Mouse (Mus musculus) left cerebral cortex, postnatal 4 days (tissue): ENCODE results near the gene Lcp1. TPM values are rescaled to one million over a fixed set of nuclear protein-coding genes. Genes with fewer than 3 reads are reported as not detected.
A peak's percentile ranks its signal among the peaks of the same experiment; 100 is the strongest.

ENCODE experiments used
- DNase-seq: peaks from one replicate; pipeline ENCODE4 v3.0.0-alpha.2; 2022
- intact Hi-C: fragments of 180-260 bp; cut with DNase I; formaldehyde crosslinking; loops from one replicate; pipeline ENCODE4 v1.15.1; 2025
- microRNA-seq: library from miRNA; unstranded; fragments of <30 nt; microRNA quantifications from one replicate; pipeline ENCODE4 v1.2.0, GENCODE M21; 2022
- total RNA-seq, 2 experiments: library from RNA; stranded (reverse); gene quantifications; 2 replicates each; pipeline ENCODE4 v1.2.3; 2021

The Lcp1 gene
- total RNA-seq, 2 experiments from 2014 or later, result 10.4 to 11.9 TPM

- DNase-seq, result no peak
- intact Hi-C loops, result no loop called here
Measured at GRCm38 (mm10) chr14:75250432-75250831, 119.5 kb downstream of the Lcp1 start.

GRCm38 (mm10) chr14:75256521-75256920 lies 125.6 kb downstream of the Lcp1 start:
- peak; percentile 6 for DNase-seq
- intact Hi-C loops, result no loop called here

- intact Hi-C loops, result no loop called here
- no peak for DNase-seq
Measured at GRCm38 (mm10) chr14:75269531-75269930, 138.6 kb downstream of the Lcp1 start.

- intact Hi-C loops, result loop anchor here (10.0 kb wide), 1 partner anchor 85 kb away; no protein-coding TSS in a partner anchor
- no peak for DNase-seq
Measured at GRCm38 (mm10) chr14:75279716-75280115, 148.8 kb downstream of the Lcp1 start.

- intact Hi-C loops, result loop anchor here (10.0 kb wide), 1 partner anchor 86 kb away; no protein-coding TSS in a partner anchor
- no peak for DNase-seq
Measured at GRCm38 (mm10) chr14:75280406-75280805, 149.5 kb downstream of the Lcp1 start.

Small RNA genes within 50 kb of the gene (microRNA-seq; reads per million reads assigned to microRNA genes)
- not detected for gene Gm44482

Other genes with a start within 250 kb of the Lcp1 start
- 10 to 100 TPM; 40.9 to 43.4 TPM for gene Lrch1, start 183.2 kb upstream of the Lcp1 start, total RNA-seq
- gene Rubcnl, start 115.1 kb upstream of the Lcp1 start, total RNA-seq, result under 1 TPM; 0.30 to 0.36 TPM
- gene Lrrc63, start 220 bp upstream of the Lcp1 start, total RNA-seq, result not detected
- gene Cpb2, start 111.2 kb downstream of the Lcp1 start, total RNA-seq, result not detected
- 10 to 100 TPM; 57.0 to 66.0 TPM for gene Zc3h13, start 153.3 kb downstream of the Lcp1 start, total RNA-seq